ENCODE assay signal across 11 mouse cellular contexts in genomic region chr1:188154466-188155110, GRCm38 (mm10).
A peak's percentile ranks its signal among the peaks of the same experiment; 100 is the strongest.
DNase-seq lines count a peak whose midpoint lies in the region; ATAC-seq and TF ChIP-seq lines count a peak whose summit lies in the region.
"Had no signal": no experiment of that assay in that cellular context is flagged by ENCODE, and none has a peak within 500 bp of the region (broad histone marks: within the 10 kb centered on the region; RNA-seq: fewer than 3 reads in every experiment).

No protein-coding gene starts in this region.

- TF ChIP-seq POLR2A in heart, adult 2 months (IDR thresholded peaks at IDR 0.05; ENCODE audit: insufficient read depth, low read depth, low read length), result no peak

- 21% methylated on average over 14 of the region's 14 CpGs for WGBS in heart, embryonic 15.5 days
- 27% methylated on average over 14 of the region's 14 CpGs for WGBS in heart, adult 2 months
- WGBS in hindbrain, embryonic 13.5 days, result 30% methylated on average over 14 of the region's 14 CpGs
- 5% methylated on average over 14 of the region's 14 CpGs for WGBS in midbrain, embryonic 13.5 days

- peak overlapping the region; percentile 52 for H3K27ac ChIP-seq in heart, embryonic 15.5 days
- H3K27ac ChIP-seq in heart, adult 2 months, result no peak overlapping the region
- peak overlapping the region; percentile 46; the same call in 1 of the 2 replicates for H3K27ac ChIP-seq in hindbrain, embryonic 13.5 days
- peak overlapping the region; percentile 46; the same call in 1 of the 2 replicates for H3K27ac ChIP-seq in midbrain, embryonic 13.5 days
- H3K27ac ChIP-seq: macrophage had no signal

- TF ChIP-seq EP300 in heart, adult 2 months (IDR thresholded peaks at IDR 0.05; ENCODE audit: insufficient read depth, low read depth, low read length), result no peak

- H3K79me2 ChIP-seq in heart, adult 2 months (replicated peaks; ENCODE audit: control insufficient read depth, insufficient read depth, low read length), result no peaks in the 10 kb centered on the region

- intact Hi-C loops in heart, adult 2 months (cut with DNase I), result no loop called here

- H3K9ac ChIP-seq in heart, embryonic 15.5 days, result no peak overlapping the region
- H3K9ac ChIP-seq in heart, adult 2 months (ENCODE audit: low read depth, low read length), result no peak overlapping the region
- 0 out of 2 replicates have a peak overlapping the region, but pooled peaks have one; percentile 31 for H3K9ac ChIP-seq in hindbrain, embryonic 13.5 days
- H3K9ac ChIP-seq in midbrain, embryonic 13.5 days (replicated peaks), result 0 out of 2 replicates have a peak overlapping the region, but pooled peaks have one; percentile 4

- no peak for DNase-seq in heart, adult 2 months
- DNase-seq in c-Kit-positive CD71-positive TER-119-negative erythroid progenitor cells, embryonic 14.5 days (ENCODE audit: low read depth), result peak; percentile 27
- no peak for DNase-seq in urinary bladder, postnatal 14 days (ENCODE audit: low spot score)
- DNase-seq in natural killer cell, adult 2 months (ENCODE audit: low spot score in 2 of 2), result no peak
- DNase-seq: cerebellum, adult 8-10 months had no signal

- no peaks in the 10 kb centered on the region for H3K9me3 ChIP-seq in heart, embryonic 15.5 days (replicated peaks)
- no peaks in the 10 kb centered on the region for H3K9me3 ChIP-seq in hindbrain, embryonic 13.5 days
- no peaks in the 10 kb centered on the region for H3K9me3 ChIP-seq in midbrain, embryonic 13.5 days

- peaks cover 15% of the 10 kb centered on the region for H3K4me1 ChIP-seq in heart, embryonic 15.5 days (replicated peaks)
- H3K4me1 ChIP-seq in heart, adult 2 months (ENCODE audit: control insufficient read depth, insufficient read depth, low read length), result peaks cover 1% of the 10 kb centered on the region
- H3K4me1 ChIP-seq in hindbrain, embryonic 13.5 days (replicated peaks), result peaks cover 8% of the 10 kb centered on the region
- H3K4me1 ChIP-seq in midbrain, embryonic 13.5 days (replicated peaks), result peaks cover 15% of the 10 kb centered on the region

- peak overlapping the region; percentile 27 for H3K4me3 ChIP-seq in heart, embryonic 15.5 days
- H3K4me3 ChIP-seq in heart, adult 2 months, result no peak overlapping the region
- peak overlapping the region; percentile 5; the same call in 1 of the 2 replicates for H3K4me3 ChIP-seq in hindbrain, embryonic 13.5 days
- peak overlapping the region; percentile 14 for H3K4me3 ChIP-seq in midbrain, embryonic 13.5 days (replicated peaks)

- H3K36me3 ChIP-seq in heart, embryonic 15.5 days, result no peaks in the 10 kb centered on the region
- H3K36me3 ChIP-seq in heart, adult 2 months (ENCODE audit: control insufficient read depth, insufficient read depth, low read length), result no peaks in the 10 kb centered on the region
- no peaks in the 10 kb centered on the region for H3K36me3 ChIP-seq in hindbrain, embryonic 13.5 days
- H3K36me3 ChIP-seq in midbrain, embryonic 13.5 days, result no peaks in the 10 kb centered on the region

- peak overlapping the region; percentile 58 for H3K4me2 ChIP-seq in heart, embryonic 15.5 days
- peak overlapping the region; percentile 40 for H3K4me2 ChIP-seq in hindbrain, embryonic 13.5 days
- peak overlapping the region; percentile 50 for H3K4me2 ChIP-seq in midbrain, embryonic 13.5 days (replicated peaks)

- no peaks in the 10 kb centered on the region for H3K27me3 ChIP-seq in heart, embryonic 15.5 days
- H3K27me3 ChIP-seq in heart, adult 2 months (ENCODE audit: control insufficient read depth, insufficient read depth, low read length), result no peaks in the 10 kb centered on the region; the same call in 1 of the 2 replicates
- H3K27me3 ChIP-seq in hindbrain, embryonic 13.5 days, result 0 out of 2 replicates have a peak, but pooled peaks cover 5% of the 10 kb centered on the region
- H3K27me3 ChIP-seq in midbrain, embryonic 13.5 days, result peaks cover 31% of the 10 kb centered on the region; the same call in 1 of the 2 replicates
- H3K27me3 ChIP-seq: CH12.LX had no signal

- TF ChIP-seq CTCF in heart, adult 2 months (IDR thresholded peaks at IDR 0.05), result no peak

- no peak for ATAC-seq in heart, embryonic 15.5 days (replicated peaks; ENCODE audit: insufficient number of reproducible peaks, insufficient read depth, low FRiP score, low read depth)
- ATAC-seq in hindbrain, embryonic 13.5 days (ENCODE audit: low FRiP score), result peak; percentile 49; the same call in 1 of the 2 replicates
- peak; percentile 83 for ATAC-seq in midbrain, embryonic 13.5 days
- ATAC-seq in CD4-positive, CD25-positive, alpha-beta regulatory T cell, adult 4 months, result no peak

Comparison
In these comparisons a context has a peak if more than half of its experiments do, and no peak if none do; other contexts are left out.
1. ATAC-seq: peak in hindbrain, embryonic 13.5 days (single experiment) and midbrain, embryonic 13.5 days (single experiment); none in heart, embryonic 15.5 days (single experiment) and CD4-positive, CD25-positive, alpha-beta regulatory T cell, adult 4 months (single experiment).
2. H3K9ac ChIP-seq: peak in hindbrain, embryonic 13.5 days (single experiment) and midbrain, embryonic 13.5 days (single experiment); none in heart, embryonic 15.5 days (single experiment) and heart, adult 2 months (single experiment).
3. Peak in every context shown above with its lines, with median percentiles within 50 percentile points of each other: H3K4me2 ChIP-seq.